Mouse (Mus musculus) midbrain, postnatal 0 days (tissue): ENCODE results near the gene Zfp385a. TPM values are rescaled to one million over a fixed set of nuclear protein-coding genes. Genes with fewer than 3 reads are reported as not detected.

Experiments
- ATAC-seq: fragments of 200-750 bp; cut with Nextera tagmentation; 2 replicates; pipeline ENCODE4 v1.8.0; 2017; ENCODE audit warnings: moderate number of reproducible peaks, mild to moderate bottlenecking, moderate TSS enrichment, moderate library complexity; ENCODE audit not compliant: low FRiP score
- DNase-seq: peaks from one replicate; pipeline ENCODE4 v3.0.0-alpha.2; 2015; ENCODE audit warnings: low spot score
- H3K27ac ChIP-seq: fragments of 300-500 bp; sonication (generic); 2 replicates; pipeline ENCODE4 v1.5.1; 2014; ENCODE audit warnings: low read depth, mild to moderate bottlenecking, low read length, mixed read lengths
- H3K27me3 ChIP-seq: fragments of 300-500 bp; sonication (generic); 2 replicates; pipeline ENCODE4 v1.6.1; 2014; ENCODE audit warnings: low read length, control low read depth, mixed read lengths; ENCODE audit not compliant: insufficient read depth
- H3K36me3 ChIP-seq: fragments of 300-500 bp; sonication (generic); 2 replicates; pipeline ENCODE4 v1.6.1; 2014; ENCODE audit warnings: low read length, control low read depth, mixed read lengths; ENCODE audit not compliant: insufficient read depth
- H3K4me1 ChIP-seq: fragments of 300-500 bp; sonication (generic); 2 replicates; pipeline ENCODE4 v1.6.1; 2014; ENCODE audit warnings: mild to moderate bottlenecking, control low read depth, antibody characterized with exemption, low read length, mixed read lengths; ENCODE audit not compliant: insufficient read depth
- H3K4me2 ChIP-seq: fragments of 300-500 bp; sonication (generic); 2 replicates; pipeline ENCODE4 v1.6.1; 2014; ENCODE audit warnings: low read depth, mild to moderate bottlenecking, low read length, mixed read lengths; ENCODE audit not compliant: poor library complexity, severe bottlenecking
- H3K4me3 ChIP-seq: fragments of 300-500 bp; sonication (generic); 2 replicates; pipeline ENCODE4 v1.5.1; 2014; ENCODE audit warnings: low read depth, mild to moderate bottlenecking, low read length, moderate library complexity
- H3K9ac ChIP-seq: fragments of 300-500 bp; sonication (generic); replicated peaks from 2 replicates; pipeline ENCODE4 v1.6.1; 2014; ENCODE audit warnings: mild to moderate bottlenecking, low read length, moderate library complexity, mixed read lengths; ENCODE audit not compliant: poor library complexity, severe bottlenecking
- H3K9me3 ChIP-seq: fragments of 300-500 bp; sonication (generic); 2 replicates; pipeline ENCODE4 v1.6.1; 2016; ENCODE audit warnings: low read length, control low read depth
- CTCF ChIP-seq: IDR thresholded peaks from 2 replicates; pipeline ENCODE4 v1.5.1; 2016; ENCODE audit warnings: antibody characterized with exemption, mild to moderate bottlenecking
- WGBS: fragments of 180-500 bp; shearing (Covaris S2); extraction: QIAGEN DNeasy Blood & Tissue Kit; methylation state at CpG from one replicate; pipeline ENCODE4 v1.1.7; 2014; 5-methylcytosine and 5-hydroxymethylcytosine counted together
- polyA plus RNA-seq: library from polyadenylated mRNA; unstranded; fragments of >200 nt; fragmentation: Nextera tagmentation; extraction: Ambion mirVana; gene quantifications from 2 replicates; pipeline ENCODE4 v1.2.1, GENCODE M21; 2015
- total RNA-seq: library from RNA; depleted of rRNA; stranded (reverse); fragments of >200 nt; gene quantifications from 2 replicates; pipeline ENCODE4 v1.2.3, GENCODE M21; 2014

The Zfp385a gene
- total and polyA plus RNA-seq, 2 experiments from 2014 or later, result 22.0 to 26.9 TPM

- H3K4me1 ChIP-seq, result no peaks in the 10 kb centered on the region
- no peak overlapping the region for H3K27ac ChIP-seq
- WGBS, result 63% methylated on average over 3 of the region's 3 CpGs
- no peak overlapping the region for H3K4me3 ChIP-seq
- H3K4me2 ChIP-seq, result no peak overlapping the region
- no peak for TF ChIP-seq CTCF
- H3K27me3 ChIP-seq, result no peaks in the 10 kb centered on the region
- DNase-seq (no peak), ATAC-seq (no peak)
- no peaks in the 10 kb centered on the region for H3K9me3 ChIP-seq
- no peaks in the 10 kb centered on the region for H3K36me3 ChIP-seq
- no peak overlapping the region for H3K9ac ChIP-seq
Observed at GRCm38 (mm10) chr15:103378665-103379356, 38.9 kb upstream of the Zfp385a start.

GRCm38 (mm10) chr15:103377752-103378664 lies 38.1 kb upstream of the Zfp385a start:
- ATAC-seq, result no peak
- Histone ChIP-seq H3K27me3 (no peaks in the 10 kb centered on the region), H3K9ac (no peak overlapping the region), H3K4me3 (no peak overlapping the region), H3K4me2 (no peak overlapping the region), H3K9me3 (no peaks in the 10 kb centered on the region), H3K4me1 (no peaks in the 10 kb centered on the region), H3K27ac (no peak overlapping the region), H3K36me3 (no peaks in the 10 kb centered on the region)
- no peak for DNase-seq
- WGBS, result 60% methylated on average over 3 of the region's 3 CpGs
- TF ChIP-seq CTCF, result no peak

GRCm38 (mm10) chr15:103376837-103377269 lies 37.0 kb upstream of the Zfp385a start:
- no peak; the same call in 1 of the 2 replicates for ATAC-seq
- no peak overlapping the region for H3K9ac ChIP-seq
- H3K4me3 ChIP-seq, result no peak overlapping the region
- no peaks in the 10 kb centered on the region for H3K4me1 ChIP-seq
- no peak overlapping the region for H3K27ac ChIP-seq
- no peaks in the 10 kb centered on the region for H3K36me3 ChIP-seq
- no peak for TF ChIP-seq CTCF
- WGBS, result 61% methylated on average over 8 of the region's 8 CpGs
- no peaks in the 10 kb centered on the region for H3K9me3 ChIP-seq
- peak; percentile 65 for DNase-seq
- H3K4me2 ChIP-seq, result no peak overlapping the region
- no peaks in the 10 kb centered on the region for H3K27me3 ChIP-seq

- H3K9me3 ChIP-seq, result no peaks in the 10 kb centered on the region
- WGBS, result 89% methylated on average over 4 of the region's 4 CpGs
- H3K27ac ChIP-seq, result no peak overlapping the region
- H3K4me2 ChIP-seq, result no peak overlapping the region
- no peak for ATAC-seq
- no peaks in the 10 kb centered on the region for H3K27me3 ChIP-seq
- no peak for DNase-seq
- H3K4me3 ChIP-seq, result no peak overlapping the region
- TF ChIP-seq CTCF, result no peak
- no peaks in the 10 kb centered on the region for H3K36me3 ChIP-seq
- no peak overlapping the region for H3K9ac ChIP-seq
- H3K4me1 ChIP-seq, result no peaks in the 10 kb centered on the region
Observed at GRCm38 (mm10) chr15:103375112-103375800, 35.4 kb upstream of the Zfp385a start.

- DNase-seq (no peak), ATAC-seq (no peak)
- no peaks in the 10 kb centered on the region for H3K27me3 ChIP-seq
- no peak for TF ChIP-seq CTCF
- no peak overlapping the region for H3K9ac ChIP-seq
- H3K4me3 ChIP-seq, result no peak overlapping the region
- H3K27ac ChIP-seq, result no peak overlapping the region
- H3K36me3 ChIP-seq, result no peaks in the 10 kb centered on the region
- no peaks in the 10 kb centered on the region for H3K4me1 ChIP-seq
- no peaks in the 10 kb centered on the region for H3K9me3 ChIP-seq
- no peak overlapping the region for H3K4me2 ChIP-seq
Observed at GRCm38 (mm10) chr15:103372461-103372860, 32.6 kb upstream of the Zfp385a start.
